Mouse (Mus musculus) left cerebral cortex, postnatal 36 days (tissue): ENCODE measurements at regions not wholly inside any gene's neighbourhood (a gene's known extent, or its start where the extent isn't known, plus 50 kb on each side); places are given as distances from the start of the nearest gene placed in this dataset.
"Not testable (repeated sequence)": the region's sequence is repeated elsewhere in the genome, so short reads cannot be mapped to it uniquely, and the experiment has no call there.

Source experiments
- DNase-seq, 2 experiments: peaks; one replicate each; pipeline ENCODE4 v3.0.0; 2021 to 2022; ENCODE audit warnings: low spot score in 2 of 2, mixed read lengths in 1 of 2
- intact Hi-C: fragments of 180-260 bp; cut with DNase I; formaldehyde crosslinking; loops from one replicate; pipeline ENCODE4 v1.15.1; 2025

GRCm38 (mm10) chr3:57950431-57951331, 102.8 kb upstream of the Pfn2 start:
- peak; percentile 13 to 27 for DNase-seq
- intact Hi-C loops, result no loop called here

- no peak for DNase-seq
These were observed 103.6 kb upstream of the Pfn2 start for GRCm38 (mm10) chr3:57951438-57951837.

GRCm38 (mm10) chr3:57957352-57957751, 109.5 kb upstream of the Pfn2 start:
- intact Hi-C loops, result no loop called here
- no peak for DNase-seq

More at GRCm38 (mm10) chr3:57951438-57951837, 103.6 kb upstream of the Pfn2 start:
- intact Hi-C loops, result no loop called here

- DNase-seq, result no peak
- intact Hi-C loops, result no loop called here
These were observed 116.1 kb upstream of the Pfn2 start for GRCm38 (mm10) chr3:57963965-57964364.

- DNase-seq, result not testable (repeated sequence)
- intact Hi-C loops, result loop anchor here (10.0 kb wide), 1 partner anchor 126 kb away; the partner anchor contains the start of gene Pfn2
These were observed 122.7 kb upstream of the Pfn2 start for GRCm38 (mm10) chr3:57970614-57971013.

GRCm38 (mm10) chr3:57972469-57973245, 124.8 kb upstream of the Pfn2 start:
- no peak for DNase-seq
- intact Hi-C loops, result loop anchor here (10.0 kb wide), 1 partner anchor 128 kb away; the partner anchor contains the start of gene Pfn2

- no peak for DNase-seq
- intact Hi-C loops, result loop anchor here (10.0 kb wide), 1 partner anchor 129 kb away; the partner anchor contains the start of gene Pfn2
These were observed 125.7 kb upstream of the Pfn2 start for GRCm38 (mm10) chr3:57973546-57973945.

GRCm38 (mm10) chr3:57975379-57975778, 127.5 kb upstream of the Pfn2 start:
- intact Hi-C loops, result loop anchor here (10.0 kb wide), 1 partner anchor 131 kb away; the partner anchor contains the start of gene Pfn2
- no peak for DNase-seq

- peak in 1 of 2 experiments; percentile 12 for DNase-seq
- intact Hi-C loops, result loop anchor here (10.0 kb wide), 1 partner anchor 132 kb away; the partner anchor contains the start of gene Pfn2
These were observed 128.9 kb upstream of the Pfn2 start for GRCm38 (mm10) chr3:57976640-57977229.

- DNase-seq, result no peak
These were observed 140.3 kb upstream of the Pfn2 start for GRCm38 (mm10) chr3:57988175-57988574.

GRCm38 (mm10) chr3:57990738-57991137, 142.9 kb upstream of the Pfn2 start:
- intact Hi-C loops, result no loop called here
- no peak for DNase-seq

More at GRCm38 (mm10) chr3:57988175-57988574, 140.3 kb upstream of the Pfn2 start:
- intact Hi-C loops, result no loop called here

- intact Hi-C loops, result loop anchor here (5.0 kb wide), 1 partner anchor 94 kb away; no protein-coding TSS in a partner anchor
- DNase-seq, result peak; percentile 56 to 64
These were observed 150.5 kb upstream of the Pfn2 start for GRCm38 (mm10) chr3:57998121-57999102.

GRCm38 (mm10) chr3:58002792-58003574, 155.1 kb upstream of the Pfn2 start:
- intact Hi-C loops, result no loop called here
- DNase-seq, result no peak

GRCm38 (mm10) chr3:58024750-58025392, 177.0 kb upstream of the Pfn2 start:
- intact Hi-C loops, result no loop called here
- DNase-seq, result no peak

- intact Hi-C loops, result no loop called here
These were observed 201.7 kb upstream of the Pfn2 start for GRCm38 (mm10) chr3:58049618-58050017.

GRCm38 (mm10) chr3:58054726-58055125, 206.8 kb upstream of the Pfn2 start:
- DNase-seq, result no peak
- intact Hi-C loops, result no loop called here

More at GRCm38 (mm10) chr3:58049618-58050017, 201.7 kb upstream of the Pfn2 start:
- no peak for DNase-seq

- DNase-seq, result no peak
- intact Hi-C loops, result no loop called here
These were observed 207.3 kb upstream of the Pfn2 start for GRCm38 (mm10) chr3:58055181-58055580.
